ENCODE assay signal across 19 mouse cellular contexts in genomic region chr10:51422501-51422900, GRCm38 (mm10). TPM values are rescaled to one million over a fixed set of nuclear protein-coding genes. Genes with fewer than 3 reads are reported as not detected.
DNase-seq lines count a peak whose midpoint lies in the region; ATAC-seq and TF ChIP-seq lines count a peak whose summit lies in the region.
"Had no signal": no experiment of that assay in that cellular context is flagged by ENCODE, and none has a peak within 500 bp of the region (broad histone marks: within the 10 kb centered on the region; RNA-seq: fewer than 3 reads in every experiment).

No protein-coding gene starts in this region.

- H3K9me3 ChIP-seq in neural tube, embryonic 15.5 days (replicated peaks): no peaks in the 10 kb centered on the region
- H3K9me3 ChIP-seq: forebrain, embryonic 10.5 days; hindbrain, embryonic 13.5 days; limb, embryonic 10.5 days; liver, embryonic 15.5 days had no signal

- no peak for ATAC-seq in neural tube, embryonic 15.5 days (ENCODE audit: low FRiP score)

- no peaks in the 10 kb centered on the region for H3K79me2 ChIP-seq in macrophage (ENCODE audit: inconsistent target)

- TF ChIP-seq CTCF in layer of hippocampus, adult 2 months (conservative IDR thresholded peaks at IDR 0.05): peak; percentile 11; the same call in 1 of the 2 replicates

- no peak overlapping the region for H3K27ac ChIP-seq in layer of hippocampus, adult 2 months
- peak overlapping the region; percentile 62 for H3K27ac ChIP-seq in macrophage
- no peak overlapping the region for H3K27ac ChIP-seq in neural tube, embryonic 15.5 days (replicated peaks)
- H3K27ac ChIP-seq: forebrain, embryonic 10.5 days; hindbrain, embryonic 13.5 days; limb, embryonic 10.5 days; liver, embryonic 15.5 days had no signal

- H3K4me3 ChIP-seq in layer of hippocampus, adult 2 months: no peak overlapping the region
- no peak overlapping the region for H3K4me3 ChIP-seq in macrophage (ENCODE audit: inconsistent target)
- no peak overlapping the region for H3K4me3 ChIP-seq in neural tube, embryonic 15.5 days (replicated peaks)
- H3K4me3 ChIP-seq: forebrain, embryonic 10.5 days; hindbrain, embryonic 13.5 days; limb, embryonic 10.5 days; liver, embryonic 15.5 days had no signal

- no peaks in the 10 kb centered on the region for H3K36me3 ChIP-seq in macrophage (ENCODE audit: inconsistent target)
- no peaks in the 10 kb centered on the region for H3K36me3 ChIP-seq in neural tube, embryonic 15.5 days
- H3K36me3 ChIP-seq: forebrain, embryonic 10.5 days; hindbrain, embryonic 13.5 days; limb, embryonic 10.5 days; liver, embryonic 15.5 days had no signal

- no peak for DNase-seq in layer of hippocampus, adult 2 months (ENCODE audit: low spot score in 2 of 2)
- no peak for DNase-seq in layer of hippocampus, postnatal 36 days
- DNase-seq in B cell, adult 2 months: peak; percentile 9 to 21
- DNase-seq in R1 (ENCODE audit: low read depth, low spot score): peak; percentile 24
- DNase-seq in cerebellum, adult 8-10 months: no peak
- DNase-seq in neural tube, embryonic 10.5 days (ENCODE audit: extremely low spot score, low spot score): no peak
- DNase-seq: cerebellum, adult 18-20 months; gastrocnemius, postnatal 36 days; kidney, adult 18-20 months had no signal

- H3K27me3 ChIP-seq in neural tube, embryonic 15.5 days (replicated peaks): no peaks in the 10 kb centered on the region
- H3K27me3 ChIP-seq: hindbrain, embryonic 13.5 days; liver, embryonic 15.5 days had no signal

- no peaks in the 10 kb centered on the region for H3K4me1 ChIP-seq in neural tube, embryonic 15.5 days
- H3K4me1 ChIP-seq: forebrain, embryonic 10.5 days; hindbrain, embryonic 13.5 days; limb, embryonic 10.5 days; liver, embryonic 15.5 days had no signal

- H3K4me2 ChIP-seq in neural tube, embryonic 15.5 days: no peak overlapping the region
- H3K4me2 ChIP-seq: hindbrain, embryonic 13.5 days; liver, embryonic 15.5 days had no signal

- 0% methylated on average over 1 of the region's 1 CpGs for WGBS in macrophage (ENCODE audit: missing documents)
- 88% methylated on average over 1 of the region's 1 CpGs for WGBS in neural tube, embryonic 15.5 days

- H3K9ac ChIP-seq in neural tube, embryonic 15.5 days (replicated peaks): no peak overlapping the region
- H3K9ac ChIP-seq: hindbrain, embryonic 13.5 days; liver, embryonic 15.5 days had no signal

RNA-seq across cellular contexts. Expression of gene Gm49339, which starts 57.9 kb away (rescaled TPM):
- total RNA-seq in layer of hippocampus, adult 2 months (2021): not detected
- not detected for total RNA-seq in layer of hippocampus, postnatal 36 days (2021)
- 1,000 to 10,000 TPM in 1 of 26 experiments, 100 to 1,000 TPM in 25; 130 to 1,055 (median 342) TPM for total RNA-seq in macrophage (2018; cell fraction: chromatin; rRNA removed)
- 100 to 1,000 TPM; 319 to 759 (median 483) TPM for total RNA-seq in macrophage (2018; cell fraction: cytosol; rRNA removed)
- 1,000 to 10,000 TPM in 8 of 26 experiments, 100 to 1,000 TPM in 18; 351 to 1,847 (median 599) TPM for total RNA-seq in macrophage (2018; cell fraction: nucleus; rRNA removed)
- polyA plus RNA-seq in macrophage (2018): 497 to 1,039 TPM (median 515 TPM) in 3 replicates
- polyA plus RNA-seq in neural tube, embryonic 15.5 days (2015; fragmentation: Nextera tagmentation; extraction: Ambion mirVana): not detected in 2 replicates
- total RNA-seq: left cerebral cortex, adult 18-20 months had no signal
- polyA plus RNA-seq: brain, embryonic 14.5 days; C2C12; forebrain, embryonic 10.5 days; heart, embryonic 14.5 days; hindbrain, embryonic 13.5 days had no signal

RNA-seq across cellular contexts. Expression of gene Lilr4b, which starts 57.9 kb away (rescaled TPM):
- total RNA-seq in layer of hippocampus, adult 2 months (2021): not detected
- under 1 TPM in 1 of 2 experiments, not detected in 1; 0.25 TPM for total RNA-seq in layer of hippocampus, postnatal 36 days (2021)
- over 10,000 TPM in 4 of 26 experiments, 1,000 to 10,000 TPM in 22; 1,562 to 16,529 (median 4,877) TPM for total RNA-seq in macrophage (2018; cell fraction: chromatin; rRNA removed)
- 1,000 to 10,000 TPM in 7 of 26 experiments, 100 to 1,000 TPM in 19; 504 to 1,328 (median 830) TPM for total RNA-seq in macrophage (2018; cell fraction: cytosol; rRNA removed)
- over 10,000 TPM in 5 of 26 experiments, 1,000 to 10,000 TPM in 21; 2,167 to 13,003 (median 5,289) TPM for total RNA-seq in macrophage (2018; cell fraction: nucleus; rRNA removed)
- polyA plus RNA-seq in macrophage (2018): 624 to 1,366 TPM (median 950 TPM) in 3 replicates
- polyA plus RNA-seq in neural tube, embryonic 15.5 days (2015; fragmentation: Nextera tagmentation; extraction: Ambion mirVana): 0.52 and 0.65 TPM in 2 replicates
- polyA plus RNA-seq: C2C12; forebrain, embryonic 10.5 days had no signal

Comparison
In these comparisons a context has a peak if more than half of its experiments do, and no peak if none do; other contexts are left out.
1. DNase-seq: peak in B cell, adult 2 months (2 of 2) and R1 (single experiment); none in layer of hippocampus, adult 2 months (0 of 2), layer of hippocampus, postnatal 36 days (0 of 2), cerebellum, adult 8-10 months (single experiment) and neural tube, embryonic 10.5 days (single experiment).